Comparison of ENCODE assay signal across 8 mouse cellular contexts in the genomic region with DNA sequence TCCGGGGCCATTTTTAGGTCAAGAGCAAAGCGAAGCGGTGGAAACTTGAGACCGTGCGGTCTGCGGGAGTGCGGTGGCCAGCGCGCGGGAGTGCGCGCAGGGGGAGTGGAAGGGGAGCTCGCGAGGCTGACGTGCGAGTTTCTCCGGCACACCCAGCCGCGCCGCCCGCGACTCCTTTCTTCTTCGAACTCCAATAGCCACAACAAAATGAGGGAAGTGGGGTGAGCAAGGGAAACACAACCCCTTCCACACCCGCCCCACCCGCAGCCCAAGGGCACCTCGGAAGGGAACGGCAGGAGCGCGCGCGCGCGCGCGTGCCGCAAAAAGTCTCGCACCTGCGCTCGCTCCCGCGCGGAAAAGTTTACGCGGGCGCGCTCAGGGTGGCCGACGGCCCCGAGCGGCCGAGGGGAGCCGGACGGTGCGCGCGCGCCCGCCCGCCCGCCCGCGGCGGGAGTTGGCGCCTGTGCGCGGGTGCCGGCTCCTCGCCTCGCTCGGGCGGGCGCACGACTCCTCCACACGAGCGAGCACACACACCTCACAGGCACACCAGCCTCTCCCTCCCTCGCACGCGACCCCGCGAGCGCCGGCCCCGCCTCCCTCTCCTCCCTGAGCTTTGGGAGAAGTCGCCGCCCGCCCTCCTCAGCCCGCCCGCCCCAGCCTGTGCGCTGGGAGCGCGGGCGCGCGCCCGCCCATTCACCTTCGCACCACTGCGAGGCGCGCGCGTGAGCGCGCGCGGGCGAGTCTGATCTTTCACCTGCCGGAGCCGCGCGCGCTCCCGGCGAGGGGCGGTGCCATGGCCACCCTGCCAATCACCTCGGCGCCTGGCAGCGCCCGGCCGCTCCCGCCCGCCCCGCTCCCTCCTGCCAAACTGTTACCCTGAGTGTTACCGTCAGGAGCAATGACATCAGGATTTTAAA.
A peak's percentile ranks its signal among the peaks of the same experiment; 100 is the strongest.
DNase-seq lines count a peak whose midpoint lies in the region; ATAC-seq and TF ChIP-seq lines count a peak whose summit lies in the region.

No protein-coding gene starts in this region.

- peak overlapping the region; percentile 75 for H3K9ac ChIP-seq in ES-E14 (ENCODE audit: insufficient read depth, low read depth, low read length, poor library complexity, severe bottlenecking)
- peak overlapping the region; percentile 62 for H3K9ac ChIP-seq in forebrain, embryonic 14.5 days (ENCODE audit: low read length)

- intact Hi-C loops in left cerebral cortex, adult 2 months (cut with DNase I): loop anchor here (2.0 to 5.0 kb wide), 2 partner anchors 96 to 158 kb away; a partner anchor contains a TSS

- peaks cover 0 to 6% of the 10 kb centered on the region in 2 experiments; a peak in 1 of 4 replicates for H3K4me1 ChIP-seq in ES-E14 (ENCODE audit: control insufficient read depth in 2 of 2, insufficient read depth in 2 of 2, low read length in 2 of 2, poor library complexity in 1 of 2)
- peaks cover 4% of the 10 kb centered on the region; the same call in 1 of the 2 replicates for H3K4me1 ChIP-seq in forebrain, embryonic 14.5 days (ENCODE audit: control insufficient read depth, insufficient read depth, low read length)

- H3K9me3 ChIP-seq in ES-E14 (ENCODE audit: control insufficient read depth, insufficient read depth, low read depth, low read length): no peaks in the 10 kb centered on the region
- no peaks in the 10 kb centered on the region for H3K9me3 ChIP-seq in forebrain, embryonic 14.5 days (replicated peaks; ENCODE audit: control insufficient read depth, low read length)

- no peaks in the 10 kb centered on the region for H3K36me3 ChIP-seq in ES-E14 (ENCODE audit: control insufficient read depth, insufficient read depth, low read length, poor library complexity, severe bottlenecking)
- H3K36me3 ChIP-seq in forebrain, embryonic 14.5 days (ENCODE audit: control insufficient read depth, insufficient read depth, low read length): no peaks in the 10 kb centered on the region

- H3K27ac ChIP-seq in ES-E14 (ENCODE audit: insufficient read depth, low read depth, low read length, poor library complexity, severe bottlenecking): peak overlapping the region; percentile 74
- H3K27ac ChIP-seq in forebrain, embryonic 14.5 days (ENCODE audit: low read depth, low read length): no peak overlapping the region; the same call in 1 of the 2 replicates
- H3K27ac ChIP-seq in left cerebral cortex, adult 2 months: no peak overlapping the region

- no peak for TF ChIP-seq CTCF in left cerebral cortex, adult 2 months (IDR thresholded peaks at IDR 0.05)

- H3K4me3 ChIP-seq in ES-E14 (ENCODE audit: insufficient read depth in 1 of 2, low read depth in 1 of 2, low read length in 2 of 2, poor library complexity in 1 of 2, severe bottlenecking in 1 of 2): peak overlapping the region; percentile 76 to 98
- peak overlapping the region; percentile 61 for H3K4me3 ChIP-seq in forebrain, embryonic 14.5 days (ENCODE audit: low read depth, low read length)
- peak overlapping the region; percentile 64 for H3K4me3 ChIP-seq in left cerebral cortex, adult 2 months

- under 1% methylated on average over 77 of the region's 123 CpGs for WGBS in forebrain, embryonic 14.5 days

- peak overlapping the region; percentile 97 for H3K4me2 ChIP-seq in forebrain, embryonic 14.5 days (ENCODE audit: low read length)

- H3K27me3 ChIP-seq in forebrain, embryonic 14.5 days (replicated peaks; ENCODE audit: control insufficient read depth, insufficient read depth, low read length): peaks cover 37% of the 10 kb centered on the region

- in situ Hi-C loops in ES-E14 (cut with MboI; ENCODE audit: low sequenced_read_pairs in 2 of 2, unreplicated experiment in 2 of 2): no loop called here

- ATAC-seq in forebrain, embryonic 14.5 days: peak; percentile 86
- ATAC-seq in hematopoietic stem cell, adult 5-6 weeks (replicated peaks in 1 of 2; ENCODE audit: insufficient read depth in 1 of 2, low FRiP score in 2 of 2, low TSS enrichment in 1 of 2, low read depth in 1 of 2, poor library complexity in 2 of 2, severe bottlenecking in 2 of 2): peak; percentile 39 to 47
- ATAC-seq in megakaryocyte progenitor cell, adult 5-6 weeks (replicated peaks; ENCODE audit: poor library complexity): peak; percentile 69

- peak; percentile 87 for DNase-seq in ES-E14 (ENCODE audit: low read depth, low spot score)
- peak; percentile 55 for DNase-seq in c-Kit-positive CD71-positive TER-119-negative erythroid progenitor cells, embryonic 14.5 days (ENCODE audit: low read depth)
- peak; percentile 85 for DNase-seq in forebrain, embryonic 14.5 days (ENCODE audit: low spot score)
- peak; percentile 37 to 68 for DNase-seq in left cerebral cortex, adult 2 months (ENCODE audit: extremely low spot score in 1 of 2, low spot score in 2 of 2)
- DNase-seq in right cerebral cortex, postnatal 25 days: peak; percentile 29
- DNase-seq in urinary bladder, postnatal 14 days (ENCODE audit: low spot score): peak; percentile 79

TF ChIP-seq in ES-E14, 5 proteins besides CTCF, POLR2A, EP300 and RAD21:
- TF ChIP-seq HCFC1 (IDR thresholded peaks at IDR 0.05; ENCODE audit: borderline replicate concordance, insufficient read depth, low read length): no peak
- TF ChIP-seq CHD2 (IDR thresholded peaks at IDR 0.05; ENCODE audit: low read depth, low read length): no peak
- no peak for TF ChIP-seq ZNF384 (IDR thresholded peaks at IDR 0.05; ENCODE audit: low read depth, low read length)
- TF ChIP-seq ZC3H11A (IDR thresholded peaks at IDR 0.05; ENCODE audit: borderline replicate concordance, low read depth, low read length): no peak
- TF ChIP-seq MAFK (IDR thresholded peaks at IDR 0.05; ENCODE audit: insufficient read depth, low read depth, low read length): no peak
TF ChIP-seq in ES-E14: peak in this region for 0.

Comparison
In these comparisons a context has a peak if more than half of its experiments do, and no peak if none do; other contexts are left out.
1. DNase-seq: peak in every context shown above with its lines; median percentile 87 in ES-E14; 85 in forebrain, embryonic 14.5 days; 79 in urinary bladder, postnatal 14 days; 55 in c-Kit-positive CD71-positive TER-119-negative erythroid progenitor cells, embryonic 14.5 days; 52 in left cerebral cortex, adult 2 months; 29 in right cerebral cortex, postnatal 25 days.